Mouse (Mus musculus) spleen, adult 2 months (tissue): ENCODE measurements around the gene Cyp8b1.

ENCODE experiments used
- CTCF ChIP-seq: fragments of 200-500 bp; IDR thresholded peaks from 2 replicates; pipeline ENCODE4 v1.5.1; 2011; ENCODE audit warnings: mild to moderate bottlenecking, inconsistent platforms; ENCODE audit not compliant: insufficient read depth, insufficient read length, insufficient replicate concordance; ENCODE audit errors: extremely low read depth
- POLR2A ChIP-seq: fragments of 200-500 bp; IDR thresholded peaks from 2 replicates; pipeline ENCODE4 v1.6.1; 2011; ENCODE audit warnings: low read depth, low read length, inconsistent platforms

DNA sequence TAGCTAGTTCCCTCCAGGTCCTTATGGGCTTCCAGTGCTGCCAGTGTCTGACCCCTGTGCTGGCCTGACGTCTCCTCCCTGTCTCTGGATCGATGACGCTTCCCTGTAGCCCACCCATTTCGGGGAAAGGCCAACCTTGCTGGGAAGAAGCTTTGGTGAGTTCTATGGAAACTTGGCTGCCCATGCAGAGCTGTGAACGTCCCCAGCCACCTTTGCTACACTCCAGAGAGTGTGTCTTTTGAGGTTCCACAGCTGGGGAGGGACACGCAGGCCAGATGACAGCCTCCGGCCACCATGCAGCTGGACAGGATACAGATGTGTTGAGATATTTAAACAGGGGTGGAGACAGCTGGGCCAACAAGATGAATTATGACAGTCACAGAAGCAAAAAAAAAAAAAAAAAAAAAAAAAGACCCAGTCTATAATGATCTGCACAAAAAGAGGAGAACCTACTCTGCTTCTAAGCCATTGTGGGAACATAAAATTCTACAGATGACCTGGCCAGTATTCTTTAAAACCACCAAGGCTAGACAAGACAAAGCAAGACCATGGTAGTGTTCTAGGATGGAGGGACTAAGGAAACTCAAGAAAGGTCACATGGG, 20.6 kb downstream of the Cyp8b1 start:
- TF ChIP-seq CTCF (no peak), POLR2A (no peak)
